Mouse (Mus musculus) forebrain, postnatal 0 days (tissue): ENCODE data around the gene Pcsk4. TPM values are rescaled to one million over a fixed set of nuclear protein-coding genes. Genes with fewer than 3 reads are reported as not detected.

ENCODE experiments used
- ATAC-seq: fragments of 200-750 bp; cut with Nextera tagmentation; 2 replicates; pipeline ENCODE4 v1.8.0; 2017; ENCODE audit warnings: mild to moderate bottlenecking, moderate library complexity
- DNase-seq: peaks from one replicate; pipeline ENCODE4 v3.0.0-alpha.2; 2015
- H3K27ac ChIP-seq: fragments of 300-500 bp; sonication (generic); 2 replicates; pipeline ENCODE4 v1.5.1; 2014; ENCODE audit warnings: low read depth, mild to moderate bottlenecking, antibody characterized with exemption, low read length, moderate library complexity, mixed read lengths
- H3K27me3 ChIP-seq: fragments of 300-500 bp; sonication (generic); 2 replicates; pipeline ENCODE4 v1.6.1; 2014; ENCODE audit warnings: mild to moderate bottlenecking, low read length, mixed read lengths; ENCODE audit not compliant: insufficient read depth
- H3K36me3 ChIP-seq: fragments of 300-500 bp; sonication (generic); 2 replicates; pipeline ENCODE4 v1.6.1; 2014; ENCODE audit warnings: mild to moderate bottlenecking, moderate library complexity; ENCODE audit not compliant: insufficient read depth
- H3K4me1 ChIP-seq: fragments of 300-500 bp; sonication (generic); 2 replicates; pipeline ENCODE4 v1.6.1; 2014; ENCODE audit warnings: antibody characterized with exemption; ENCODE audit not compliant: insufficient read depth
- H3K4me2 ChIP-seq: fragments of 300-500 bp; sonication (generic); 2 replicates; pipeline ENCODE4 v1.6.1; 2014; ENCODE audit warnings: low read depth, mild to moderate bottlenecking, moderate library complexity
- H3K4me3 ChIP-seq: fragments of 300-500 bp; sonication (generic); 2 replicates; pipeline ENCODE4 v1.5.1; 2014; ENCODE audit warnings: low read depth, low read length, mixed read lengths
- H3K9ac ChIP-seq: fragments of 300-500 bp; sonication (generic); 2 replicates; pipeline ENCODE4 v1.6.1; 2014; ENCODE audit warnings: mild to moderate bottlenecking
- H3K9me3 ChIP-seq: fragments of 300-500 bp; sonication (generic); 2 replicates; pipeline ENCODE4 v1.6.1; 2016; ENCODE audit warnings: low read length
- CTCF ChIP-seq: sonication (generic); IDR thresholded peaks from 2 replicates; pipeline ENCODE4 v1.5.1; 2016; ENCODE audit warnings: antibody characterized with exemption, control low read depth, low read depth
- WGBS: fragments of 180-500 bp; shearing (Covaris S2); extraction: QIAGEN DNeasy Blood & Tissue Kit; methylation state at CpG from one replicate; pipeline ENCODE4 v1.1.7; 2014; 5-methylcytosine and 5-hydroxymethylcytosine counted together
- polyA plus RNA-seq: library from polyadenylated mRNA; unstranded; fragments of >200 nt; fragmentation: Nextera tagmentation; extraction: Ambion mirVana; gene quantifications from 2 replicates; pipeline ENCODE4 v1.2.1, GENCODE M21; 2015
- total RNA-seq: library from RNA; depleted of rRNA; stranded (reverse); fragments of >200 nt; gene quantifications from 2 replicates; pipeline ENCODE4 v1.2.3, GENCODE M21; 2014

Pcsk4 gene
- total and polyA plus RNA-seq, 2 experiments from 2014 or later, result 3.8 to 7.4 TPM

- DNase-seq (no peak), ATAC-seq (no peak)
- H3K9ac ChIP-seq, result no peak overlapping the region
- WGBS, result 84% methylated on average over 21 of the region's 21 CpGs
- no peaks in the 10 kb centered on the region for H3K27me3 ChIP-seq
- H3K27ac ChIP-seq, result no peak overlapping the region
- H3K9me3 ChIP-seq, result no peaks in the 10 kb centered on the region
- H3K4me1 ChIP-seq, result no peaks in the 10 kb centered on the region
- peak; percentile 6; the same call in 1 of the 2 replicates for TF ChIP-seq CTCF
- H3K36me3 ChIP-seq, result no peaks in the 10 kb centered on the region
- H3K4me2 ChIP-seq, result no peak overlapping the region
- no peak overlapping the region for H3K4me3 ChIP-seq
Measured at GRCm38 (mm10) chr10:80369995-80370747, 40.9 kb upstream of the Pcsk4 start.

GRCm38 (mm10) chr10:80368392-80368791, 39.1 kb upstream of the Pcsk4 start:
- ATAC-seq (no peak), DNase-seq (no peak)
- no peaks in the 10 kb centered on the region for H3K9me3 ChIP-seq
- H3K9ac ChIP-seq, result no peak overlapping the region
- no peak for TF ChIP-seq CTCF
- H3K27me3 ChIP-seq, result peaks cover 3% of the 10 kb centered on the region; the same call in 1 of the 2 replicates
- no peak overlapping the region for H3K4me2 ChIP-seq
- no peaks in the 10 kb centered on the region for H3K36me3 ChIP-seq
- H3K4me3 ChIP-seq, result no peak overlapping the region
- H3K4me1 ChIP-seq, result no peaks in the 10 kb centered on the region
- WGBS, result 93% methylated on average over 6 of the region's 6 CpGs
- H3K27ac ChIP-seq, result no peak overlapping the region

GRCm38 (mm10) chr10:80367954-80368353, 38.7 kb upstream of the Pcsk4 start:
- H3K4me1 ChIP-seq, result no peaks in the 10 kb centered on the region
- H3K9me3 ChIP-seq, result no peaks in the 10 kb centered on the region
- no peak overlapping the region for H3K9ac ChIP-seq
- WGBS, result 62% methylated on average over 5 of the region's 5 CpGs
- peaks cover 3% of the 10 kb centered on the region; the same call in 1 of the 2 replicates for H3K27me3 ChIP-seq
- no peak for ATAC-seq
- no peak overlapping the region for H3K4me3 ChIP-seq
- H3K27ac ChIP-seq, result no peak overlapping the region
- no peak overlapping the region for H3K4me2 ChIP-seq
- no peak for DNase-seq
- H3K36me3 ChIP-seq, result no peaks in the 10 kb centered on the region
- TF ChIP-seq CTCF, result no peak

- peaks cover 3% of the 10 kb centered on the region; the same call in 1 of the 2 replicates for H3K27me3 ChIP-seq
- DNase-seq, result no peak
- WGBS, result 73% methylated on average over 6 of the region's 6 CpGs
- no peak overlapping the region for H3K27ac ChIP-seq
- H3K4me2 ChIP-seq, result no peak overlapping the region
- no peaks in the 10 kb centered on the region for H3K9me3 ChIP-seq
- no peak overlapping the region for H3K4me3 ChIP-seq
- H3K36me3 ChIP-seq, result no peaks in the 10 kb centered on the region
- TF ChIP-seq CTCF, result no peak
- no peak for ATAC-seq
- H3K9ac ChIP-seq, result no peak overlapping the region
- H3K4me1 ChIP-seq, result no peaks in the 10 kb centered on the region
Measured at GRCm38 (mm10) chr10:80365736-80366135, 36.4 kb upstream of the Pcsk4 start.

GRCm38 (mm10) chr10:80363734-80364133, 34.4 kb upstream of the Pcsk4 start:
- Histone ChIP-seq H3K4me3 (no peak overlapping the region), H3K36me3 (no peaks in the 10 kb centered on the region), H3K27me3 (peaks cover 6% of the 10 kb centered on the region), H3K9ac (no peak overlapping the region), H3K4me2 (no peak overlapping the region), H3K27ac (no peak overlapping the region), H3K4me1 (no peaks in the 10 kb centered on the region), H3K9me3 (no peaks in the 10 kb centered on the region)
- ATAC-seq (0 out of 2 replicates have a peak, but pooled peaks have one; percentile 27), DNase-seq (no peak)
- no peak for TF ChIP-seq CTCF
- 28% methylated on average over 6 of the region's 6 CpGs for WGBS

GRCm38 (mm10) chr10:80357994-80358639, 28.8 kb upstream of the Pcsk4 start:
- Histone ChIP-seq H3K27ac (no peak overlapping the region), H3K27me3 (peaks cover 42% of the 10 kb centered on the region)
- peak; percentile 63 for DNase-seq

GRCm38 (mm10) chr10:80357336-80357735, 28.0 kb upstream of the Pcsk4 start:
- Histone ChIP-seq H3K36me3 (no peaks in the 10 kb centered on the region), H3K9ac (no peak overlapping the region), H3K4me2 (peak overlapping the region; percentile 71), H3K27me3 (peaks cover 49% of the 10 kb centered on the region), H3K4me3 (peak overlapping the region; percentile 40), H3K27ac (no peak overlapping the region), H3K9me3 (no peaks in the 10 kb centered on the region), H3K4me1 (no peaks in the 10 kb centered on the region)
- DNase-seq (no peak), ATAC-seq (peak; percentile 16; the same call in 1 of the 2 replicates)
- WGBS, result 32% methylated on average over 7 of the region's 7 CpGs
- TF ChIP-seq CTCF, result no peak

More at GRCm38 (mm10) chr10:80357994-80358639, 28.8 kb upstream of the Pcsk4 start:
- Histone ChIP-seq H3K4me2 (peak overlapping the region; percentile 71), H3K9me3 (no peaks in the 10 kb centered on the region), H3K4me1 (no peaks in the 10 kb centered on the region), H3K36me3 (no peaks in the 10 kb centered on the region), H3K4me3 (peak overlapping the region; percentile 32), H3K9ac (peak overlapping the region; percentile 43; the same call in 1 of the 2 replicates)
- 6% methylated on average over 29 of the region's 31 CpGs for WGBS
- peak; percentile 40; the same call in 1 of the 2 replicates for TF ChIP-seq CTCF
- ATAC-seq, result peak; percentile 58
